Comparison of ENCODE assay signal across 8 mouse cellular contexts in genomic region chr17:10840731-10841201, GRCm38 (mm10). TPM values are rescaled to one million over a fixed set of nuclear protein-coding genes. Genes with fewer than 3 reads are reported as not detected.
DNase-seq lines count a peak whose midpoint lies in the region; ATAC-seq and TF ChIP-seq lines count a peak whose summit lies in the region.

No protein-coding gene starts in this region.

- WGBS in embryonic facial prominence, embryonic 13.5 days = 3% methylated on average over 20 of the region's 20 CpGs
- 2% methylated on average over 20 of the region's 20 CpGs for WGBS in heart, adult 2 months
- WGBS in limb, embryonic 10.5 days = 2% methylated on average over 20 of the region's 20 CpGs
- 4% methylated on average over 18 of the region's 20 CpGs for WGBS in midbrain, embryonic 11.5 days

- TF ChIP-seq CTCF in heart, adult 2 months (IDR thresholded peaks at IDR 0.05) = peak; percentile 83

- DNase-seq in urinary bladder, adult 18-20 months (ENCODE audit: low spot score in 2 of 2) = peak; percentile 40 to 53
- DNase-seq in urinary bladder, postnatal 10 days (ENCODE audit: low spot score) = no peak
- DNase-seq in heart, adult 2 months = peak; percentile 53 to 54
- DNase-seq in kidney, adult 18-20 months = peak; percentile 70
- peak; percentile 49 for DNase-seq in limb, embryonic 10.5 days (ENCODE audit: low spot score)
- DNase-seq in midbrain, embryonic 11.5 days (ENCODE audit: low spot score, missing footprints) = peak; percentile 94
- DNase-seq in right cerebral cortex, postnatal 36 days (ENCODE audit: low spot score in 2 of 2) = peak; percentile 20 to 49

- H3K4me1 ChIP-seq in embryonic facial prominence, embryonic 13.5 days = peaks cover 5% of the 10 kb centered on the region
- no peaks in the 10 kb centered on the region for H3K4me1 ChIP-seq in heart, adult 2 months (ENCODE audit: control insufficient read depth, insufficient read depth, low read length)
- peaks cover 6% of the 10 kb centered on the region for H3K4me1 ChIP-seq in limb, embryonic 10.5 days
- H3K4me1 ChIP-seq in midbrain, embryonic 11.5 days (ENCODE audit: control insufficient read depth, insufficient read depth, low read length) = peaks cover 7% of the 10 kb centered on the region

- H3K79me2 ChIP-seq in heart, adult 2 months (replicated peaks; ENCODE audit: control insufficient read depth, insufficient read depth, low read length) = no peaks in the 10 kb centered on the region

- H3K9me3 ChIP-seq in embryonic facial prominence, embryonic 13.5 days = no peaks in the 10 kb centered on the region
- H3K9me3 ChIP-seq in limb, embryonic 10.5 days (replicated peaks) = no peaks in the 10 kb centered on the region
- H3K9me3 ChIP-seq in midbrain, embryonic 11.5 days (ENCODE audit: control insufficient read depth, low read length) = no peaks in the 10 kb centered on the region

- TF ChIP-seq EP300 in heart, adult 2 months (IDR thresholded peaks at IDR 0.05; ENCODE audit: insufficient read depth, low read depth, low read length) = no peak

- peak overlapping the region; percentile 75 for H3K9ac ChIP-seq in embryonic facial prominence, embryonic 13.5 days
- H3K9ac ChIP-seq in heart, adult 2 months (ENCODE audit: low read depth, low read length) = peak overlapping the region; percentile 76
- peak overlapping the region; percentile 74 for H3K9ac ChIP-seq in midbrain, embryonic 11.5 days (ENCODE audit: low read length)

- peak overlapping the region; percentile 68 for H3K4me3 ChIP-seq in embryonic facial prominence, embryonic 13.5 days
- peak overlapping the region; percentile 84 for H3K4me3 ChIP-seq in heart, adult 2 months
- H3K4me3 ChIP-seq in limb, embryonic 10.5 days = peak overlapping the region; percentile 79
- peak overlapping the region; percentile 75 for H3K4me3 ChIP-seq in midbrain, embryonic 11.5 days (ENCODE audit: low read depth, low read length)

- no peaks in the 10 kb centered on the region for H3K36me3 ChIP-seq in embryonic facial prominence, embryonic 13.5 days
- H3K36me3 ChIP-seq in heart, adult 2 months (ENCODE audit: control insufficient read depth, insufficient read depth, low read length) = no peaks in the 10 kb centered on the region
- no peaks in the 10 kb centered on the region for H3K36me3 ChIP-seq in limb, embryonic 10.5 days
- H3K36me3 ChIP-seq in midbrain, embryonic 11.5 days (ENCODE audit: control insufficient read depth, insufficient read depth, low read length) = no peaks in the 10 kb centered on the region

- H3K27me3 ChIP-seq in embryonic facial prominence, embryonic 13.5 days = peaks cover 8% of the 10 kb centered on the region
- no peaks in the 10 kb centered on the region for H3K27me3 ChIP-seq in heart, adult 2 months (ENCODE audit: control insufficient read depth, insufficient read depth, low read length)
- H3K27me3 ChIP-seq in limb, embryonic 10.5 days (ENCODE audit: low read depth, poor library complexity, severe bottlenecking) = no peaks in the 10 kb centered on the region
- no peaks in the 10 kb centered on the region for H3K27me3 ChIP-seq in midbrain, embryonic 11.5 days (ENCODE audit: control insufficient read depth, insufficient read depth, low read length)

- peak; percentile 61; the same call in 1 of the 2 replicates for ATAC-seq in embryonic facial prominence, embryonic 13.5 days (ENCODE audit: insufficient number of reproducible peaks, insufficient read depth, low FRiP score, low TSS enrichment, low read depth)
- ATAC-seq in midbrain, embryonic 11.5 days (ENCODE audit: low FRiP score) = peak; percentile 65

- intact Hi-C loops in heart, adult 2 months (cut with DNase I) = loop anchor here (10.0 kb wide), 1 partner anchor 506 kb away; no protein-coding TSS in a partner anchor

- H3K4me2 ChIP-seq in embryonic facial prominence, embryonic 13.5 days = peak overlapping the region; percentile 74
- peak overlapping the region; percentile 74 for H3K4me2 ChIP-seq in midbrain, embryonic 11.5 days

- H3K27ac ChIP-seq in embryonic facial prominence, embryonic 13.5 days = no peak overlapping the region
- H3K27ac ChIP-seq in heart, adult 2 months = peak overlapping the region; percentile 90
- H3K27ac ChIP-seq in limb, embryonic 10.5 days = peak overlapping the region; percentile 83
- no peak overlapping the region for H3K27ac ChIP-seq in midbrain, embryonic 11.5 days (ENCODE audit: low read depth, low read length)

- TF ChIP-seq POLR2A in heart, adult 2 months (IDR thresholded peaks at IDR 0.05; ENCODE audit: insufficient read depth, low read depth, low read length) = no peak

RNA-seq across cellular contexts. Expression of gene Prkn, which starts 0.6 kb away (rescaled TPM):
- 1.1 and 1.5 TPM in 2 replicates for polyA plus RNA-seq in embryonic facial prominence, embryonic 13.5 days (2015; fragmentation: Nextera tagmentation; extraction: Ambion mirVana)
- total RNA-seq in heart, adult 2 months (2021) = 10 to 100 TPM; 10.3 to 10.6 TPM
- 4.5 and 6.6 TPM in 2 replicates for polyA plus RNA-seq in heart, adult 2 months (2012; rRNA removed)
- polyA plus RNA-seq in limb, embryonic 10.5 days (2016; fragmentation: Nextera tagmentation; extraction: Ambion mirVana) = 0.49 and 0.85 TPM in 2 replicates
- 0.82 and 0.98 TPM in 2 replicates for polyA plus RNA-seq in midbrain, embryonic 11.5 days (2014; fragmentation: Nextera tagmentation; extraction: Ambion mirVana)

RNA-seq across cellular contexts. Expression of gene Pacrg, which starts 0.7 kb away (rescaled TPM):
- 2.0 and 2.1 TPM in 2 replicates for polyA plus RNA-seq in embryonic facial prominence, embryonic 13.5 days (2015; fragmentation: Nextera tagmentation; extraction: Ambion mirVana)
- total RNA-seq in heart, adult 2 months (2021) = 1 to 10 TPM in 1 of 2 experiments, under 1 TPM in 1; 0.89 to 1.0 TPM
- polyA plus RNA-seq in heart, adult 2 months (2012; rRNA removed) = 0.45 and 0.94 TPM in 2 replicates
- polyA plus RNA-seq in limb, embryonic 10.5 days (2016; fragmentation: Nextera tagmentation; extraction: Ambion mirVana) = 0.92 and 1.3 TPM in 2 replicates
- polyA plus RNA-seq in midbrain, embryonic 11.5 days (2014; fragmentation: Nextera tagmentation; extraction: Ambion mirVana) = 3.7 and 4.1 TPM in 2 replicates

Comparison
In these comparisons a context has a peak if more than half of its experiments do, and no peak if none do; other contexts are left out.
1. H3K27ac ChIP-seq: peak in heart, adult 2 months (single experiment) and limb, embryonic 10.5 days (single experiment); none in embryonic facial prominence, embryonic 13.5 days (single experiment) and midbrain, embryonic 11.5 days (single experiment).
2. Peak in every context shown above with its lines, with median percentiles within 50 percentile points of each other: H3K4me3 ChIP-seq and H3K9ac ChIP-seq.